ENCODE assay signal across 12 mouse cellular contexts in genomic region chr1:46914349-46914748, GRCm38 (mm10). TPM values are rescaled to one million over a fixed set of nuclear protein-coding genes. Genes with fewer than 3 reads are reported as not detected.
A peak's percentile ranks its signal among the peaks of the same experiment; 100 is the strongest.
DNase-seq lines count a peak whose midpoint lies in the region; ATAC-seq lines count a peak whose summit lies in the region.
"Had no signal": no experiment of that assay in that cellular context is flagged by ENCODE, and none has a peak within 500 bp of the region (broad histone marks: within the 10 kb centered on the region; RNA-seq: fewer than 3 reads in every experiment).

No protein-coding gene starts in this region.

- no peak overlapping the region for H3K9ac ChIP-seq in liver, embryonic 12.5 days

- ATAC-seq in liver, embryonic 12.5 days: no peak
- ATAC-seq in CD4-positive, CD25-positive, alpha-beta regulatory T cell, adult 4 months: peak; percentile 50
- ATAC-seq in neutrophil, adult 5-6 weeks (ENCODE audit: extremely low read depth, insufficient number of reproducible peaks, low FRiP score, poor library complexity, severe bottlenecking): peak; percentile 51; the same call in 1 of the 2 replicates

- no peak overlapping the region for H3K27ac ChIP-seq in liver, embryonic 12.5 days

- DNase-seq in liver: peak; percentile 4
- peak; percentile 78 for DNase-seq in R1 (ENCODE audit: low read depth, low spot score)
- no peak for DNase-seq in left cerebral cortex, postnatal 14 days (ENCODE audit: low spot score in 2 of 2)
- DNase-seq in adrenal gland, adult (ENCODE audit: inconsistent age in 2 of 2, low spot score in 1 of 2): no peak
- DNase-seq: cerebellum, adult 11 months; heart, postnatal 14 days; kidney, adult 18-20 months; lung, adult 18-20 months; midbrain, embryonic 14.5 days had no signal

- no peaks in the 10 kb centered on the region for H3K27me3 ChIP-seq in liver, embryonic 12.5 days (replicated peaks)

- H3K4me3 ChIP-seq in liver, embryonic 12.5 days: no peak overlapping the region

- H3K4me2 ChIP-seq in liver, embryonic 12.5 days: no peak overlapping the region

- WGBS in liver, embryonic 12.5 days (ENCODE audit: insufficient replicate concordance): 26% methylated on average over 1 of the region's 1 CpGs

- H3K36me3 ChIP-seq in liver, embryonic 12.5 days: no peaks in the 10 kb centered on the region

- no peaks in the 10 kb centered on the region for H3K4me1 ChIP-seq in liver, embryonic 12.5 days

- peaks cover 3% of the 10 kb centered on the region; the same call in 1 of the 2 replicates for H3K9me3 ChIP-seq in liver, embryonic 12.5 days (replicated peaks)

- intact Hi-C loops in left cerebral cortex, postnatal 14 days (cut with DNase I): no loop called here

RNA-seq across cellular contexts. Expression of gene Slc39a10, which starts 21.7 kb away (rescaled TPM):
- polyA plus RNA-seq in liver, embryonic 12.5 days (2016; fragmentation: Nextera tagmentation; extraction: Ambion mirVana): 9.8 and 11.1 TPM in 2 replicates
- polyA plus RNA-seq in CD4-positive, CD25-positive, alpha-beta regulatory T cell, adult 4 months (2017; shearing (Covaris generic)): 10 to 100 TPM; 15.2 to 15.8 TPM
- total RNA-seq in neutrophil, adult 5-6 weeks (2017): 9.9 and 17.2 TPM in 2 replicates
- 100 to 1,000 TPM; 169 to 197 TPM for total RNA-seq in left cerebral cortex, postnatal 14 days (2021)

Comparison
In these comparisons a context has a peak if more than half of its experiments do, and no peak if none do; other contexts are left out.
1. DNase-seq: peak in liver (single experiment) and R1 (single experiment); none in left cerebral cortex, postnatal 14 days (0 of 2) and adrenal gland, adult (0 of 2).